Mouse (Mus musculus): ENCODE results near the gene Prim2. TPM values are rescaled to one million over a fixed set of nuclear protein-coding genes. Genes with fewer than 3 reads are reported as not detected.

Gene Prim2
- polyA plus RNA-seq (2014; fragmentation: Nextera tagmentation; extraction: Ambion mirVana), result 42.2 and 44.0 TPM in 2 replicates

GRCm38 (mm10) chr1:33669708-33670141, at the start of gene Prim2:
Prim2 (minus strand) TSS chr1:33669795.
- H3K27me3 ChIP-seq (ENCODE audit: control insufficient read depth, insufficient read depth, low read length), result no peaks in the 10 kb centered on the region
- H3K36me3 ChIP-seq (ENCODE audit: control insufficient read depth, insufficient read depth, low read length), result peaks cover 20% of the 10 kb centered on the region
- under 1% methylated on average over 26 of the region's 26 CpGs for WGBS
- ATAC-seq (ENCODE audit: low FRiP score, low TSS enrichment), result peak; percentile 91
- H3K9ac ChIP-seq (ENCODE audit: low read depth, low read length), result peak within 1 kb of the TSS; percentile 42
- H3K27ac ChIP-seq (ENCODE audit: low read depth, low read length), result peak within 1 kb of the TSS; percentile 10; the same call in 1 of the 2 replicates
- H3K4me2 ChIP-seq (replicated peaks; ENCODE audit: low read depth, low read length), result peak within 1 kb of the TSS; percentile 58
- H3K9me3 ChIP-seq (ENCODE audit: control insufficient read depth, low read length), result no peaks in the 10 kb centered on the region
- H3K4me3 ChIP-seq (ENCODE audit: low read length), result peak within 1 kb of the TSS; percentile 57
- 0 out of 2 replicates have a peak, but pooled peaks cover 3% of the 10 kb centered on the region for H3K4me1 ChIP-seq (ENCODE audit: control insufficient read depth, insufficient read depth, low read length)

- no peaks in the 10 kb centered on the region for H3K9me3 ChIP-seq (ENCODE audit: control insufficient read depth, low read length)
- no peak overlapping the region for H3K27ac ChIP-seq (ENCODE audit: low read depth, low read length)
- WGBS, result 89% methylated on average over 1 of the region's 1 CpGs
- no peak overlapping the region for H3K4me3 ChIP-seq (ENCODE audit: low read length)
- H3K36me3 ChIP-seq (ENCODE audit: control insufficient read depth, insufficient read depth, low read length), result peaks cover 7% of the 10 kb centered on the region; the same call in 1 of the 2 replicates
- no peaks in the 10 kb centered on the region for H3K27me3 ChIP-seq (ENCODE audit: control insufficient read depth, insufficient read depth, low read length)
- H3K9ac ChIP-seq (ENCODE audit: low read depth, low read length), result no peak overlapping the region
- peaks cover 5% of the 10 kb centered on the region; the same call in 1 of the 2 replicates for H3K4me1 ChIP-seq (ENCODE audit: control insufficient read depth, insufficient read depth, low read length)
- ATAC-seq (ENCODE audit: low FRiP score, low TSS enrichment), result no peak
- H3K4me2 ChIP-seq (replicated peaks; ENCODE audit: low read depth, low read length), result no peak overlapping the region
Measured at GRCm38 (mm10) chr1:33717636-33718035, 48.0 kb upstream of the Prim2 start.

GRCm38 (mm10) chr1:33714796-33715195, 45.2 kb upstream of the Prim2 start:
- no peak overlapping the region for H3K4me3 ChIP-seq (ENCODE audit: low read length)
- no peak overlapping the region for H3K4me2 ChIP-seq (replicated peaks; ENCODE audit: low read depth, low read length)
- no peak for ATAC-seq (ENCODE audit: low FRiP score, low TSS enrichment)

GRCm38 (mm10) chr1:33712026-33712425, 42.4 kb upstream of the Prim2 start:
- WGBS, result 86% methylated on average over 5 of the region's 5 CpGs
- ATAC-seq (ENCODE audit: low FRiP score, low TSS enrichment), result no peak
- H3K4me2 ChIP-seq (replicated peaks; ENCODE audit: low read depth, low read length), result no peak overlapping the region

More at GRCm38 (mm10) chr1:33714796-33715195, 45.2 kb upstream of the Prim2 start:
- Histone ChIP-seq H3K36me3 (ENCODE audit: control insufficient read depth, insufficient read depth, low read length) (no peaks in the 10 kb centered on the region), H3K9ac (ENCODE audit: low read depth, low read length) (no peak overlapping the region), H3K9me3 (ENCODE audit: control insufficient read depth, low read length) (no peaks in the 10 kb centered on the region), H3K4me1 (ENCODE audit: control insufficient read depth, insufficient read depth, low read length) (no peaks in the 10 kb centered on the region), H3K27ac (ENCODE audit: low read depth, low read length) (no peak overlapping the region), H3K27me3 (ENCODE audit: control insufficient read depth, insufficient read depth, low read length) (no peaks in the 10 kb centered on the region)
- 7% methylated on average over 10 of the region's 10 CpGs for WGBS

GRCm38 (mm10) chr1:33709615-33710014, 40.0 kb upstream of the Prim2 start:
- H3K27ac ChIP-seq (ENCODE audit: low read depth, low read length), result no peak overlapping the region
- no peak overlapping the region for H3K9ac ChIP-seq (ENCODE audit: low read depth, low read length)
- H3K9me3 ChIP-seq (ENCODE audit: control insufficient read depth, low read length), result no peaks in the 10 kb centered on the region
- no peaks in the 10 kb centered on the region for H3K27me3 ChIP-seq (ENCODE audit: control insufficient read depth, insufficient read depth, low read length)
- WGBS, result 81% methylated on average over 2 of the region's 2 CpGs
- no peaks in the 10 kb centered on the region for H3K4me1 ChIP-seq (ENCODE audit: control insufficient read depth, insufficient read depth, low read length)
- H3K4me2 ChIP-seq (replicated peaks; ENCODE audit: low read depth, low read length), result no peak overlapping the region
- no peaks in the 10 kb centered on the region for H3K36me3 ChIP-seq (ENCODE audit: control insufficient read depth, insufficient read depth, low read length)
- no peak for ATAC-seq (ENCODE audit: low FRiP score, low TSS enrichment)
- H3K4me3 ChIP-seq (ENCODE audit: low read length), result no peak overlapping the region

More at GRCm38 (mm10) chr1:33712026-33712425, 42.4 kb upstream of the Prim2 start:
- Histone ChIP-seq H3K36me3 (ENCODE audit: control insufficient read depth, insufficient read depth, low read length) (no peaks in the 10 kb centered on the region), H3K4me1 (ENCODE audit: control insufficient read depth, insufficient read depth, low read length) (no peaks in the 10 kb centered on the region), H3K27ac (ENCODE audit: low read depth, low read length) (no peak overlapping the region), H3K9me3 (ENCODE audit: control insufficient read depth, low read length) (no peaks in the 10 kb centered on the region), H3K9ac (ENCODE audit: low read depth, low read length) (no peak overlapping the region), H3K4me3 (ENCODE audit: low read length) (no peak overlapping the region), H3K27me3 (ENCODE audit: control insufficient read depth, insufficient read depth, low read length) (no peaks in the 10 kb centered on the region)

GRCm38 (mm10) chr1:33701244-33701643, 31.6 kb upstream of the Prim2 start:
- ATAC-seq (ENCODE audit: low FRiP score, low TSS enrichment), result no peak
- H3K4me3 ChIP-seq (ENCODE audit: low read length), result no peak overlapping the region
- no peak overlapping the region for H3K27ac ChIP-seq (ENCODE audit: low read depth, low read length)
- no peaks in the 10 kb centered on the region for H3K9me3 ChIP-seq (ENCODE audit: control insufficient read depth, low read length)
- no peaks in the 10 kb centered on the region for H3K36me3 ChIP-seq (ENCODE audit: control insufficient read depth, insufficient read depth, low read length)
- no peaks in the 10 kb centered on the region for H3K27me3 ChIP-seq (ENCODE audit: control insufficient read depth, insufficient read depth, low read length)
- no peaks in the 10 kb centered on the region for H3K4me1 ChIP-seq (ENCODE audit: control insufficient read depth, insufficient read depth, low read length)
- WGBS, result 92% methylated on average over 3 of the region's 3 CpGs
- no peak overlapping the region for H3K4me2 ChIP-seq (replicated peaks; ENCODE audit: low read depth, low read length)
- H3K9ac ChIP-seq (ENCODE audit: low read depth, low read length), result no peak overlapping the region

- WGBS, result 88% methylated on average over 2 of the region's 2 CpGs
- H3K36me3 ChIP-seq (ENCODE audit: control insufficient read depth, insufficient read depth, low read length), result no peaks in the 10 kb centered on the region
- no peaks in the 10 kb centered on the region for H3K4me1 ChIP-seq (ENCODE audit: control insufficient read depth, insufficient read depth, low read length)
- ATAC-seq (ENCODE audit: low FRiP score, low TSS enrichment), result no peak
- no peaks in the 10 kb centered on the region for H3K9me3 ChIP-seq (ENCODE audit: control insufficient read depth, low read length)
- H3K4me3 ChIP-seq (ENCODE audit: low read length), result no peak overlapping the region
- no peak overlapping the region for H3K4me2 ChIP-seq (replicated peaks; ENCODE audit: low read depth, low read length)
- H3K9ac ChIP-seq (ENCODE audit: low read depth, low read length), result no peak overlapping the region
- H3K27me3 ChIP-seq (ENCODE audit: control insufficient read depth, insufficient read depth, low read length), result no peaks in the 10 kb centered on the region
- no peak overlapping the region for H3K27ac ChIP-seq (ENCODE audit: low read depth, low read length)
Measured at GRCm38 (mm10) chr1:33696016-33696415, 26.4 kb upstream of the Prim2 start.

GRCm38 (mm10) chr1:33693893-33694292, 24.3 kb upstream of the Prim2 start:
- Histone ChIP-seq H3K4me3 (ENCODE audit: low read length) (no peak overlapping the region), H3K4me2 (replicated peaks; ENCODE audit: low read depth, low read length) (no peak overlapping the region), H3K9ac (ENCODE audit: low read depth, low read length) (no peak overlapping the region), H3K36me3 (ENCODE audit: control insufficient read depth, insufficient read depth, low read length) (no peaks in the 10 kb centered on the region), H3K27ac (ENCODE audit: low read depth, low read length) (no peak overlapping the region), H3K27me3 (ENCODE audit: control insufficient read depth, insufficient read depth, low read length) (no peaks in the 10 kb centered on the region), H3K9me3 (ENCODE audit: control insufficient read depth, low read length) (no peaks in the 10 kb centered on the region), H3K4me1 (ENCODE audit: control insufficient read depth, insufficient read depth, low read length) (no peaks in the 10 kb centered on the region)
- no peak for ATAC-seq (ENCODE audit: low FRiP score, low TSS enrichment)
- 82% methylated on average over 3 of the region's 3 CpGs for WGBS

- ATAC-seq (ENCODE audit: low FRiP score, low TSS enrichment), result no peak
- H3K27me3 ChIP-seq (ENCODE audit: control insufficient read depth, insufficient read depth, low read length), result no peaks in the 10 kb centered on the region
- WGBS, result 42% methylated on average over 4 of the region's 4 CpGs
- H3K4me2 ChIP-seq (replicated peaks; ENCODE audit: low read depth, low read length), result no peak overlapping the region
- no peak overlapping the region for H3K27ac ChIP-seq (ENCODE audit: low read depth, low read length)
- H3K4me1 ChIP-seq (ENCODE audit: control insufficient read depth, insufficient read depth, low read length), result no peaks in the 10 kb centered on the region
- no peak overlapping the region for H3K9ac ChIP-seq (ENCODE audit: low read depth, low read length)
- no peaks in the 10 kb centered on the region for H3K9me3 ChIP-seq (ENCODE audit: control insufficient read depth, low read length)
- no peak overlapping the region for H3K4me3 ChIP-seq (ENCODE audit: low read length)
- no peaks in the 10 kb centered on the region for H3K36me3 ChIP-seq (ENCODE audit: control insufficient read depth, insufficient read depth, low read length)
Measured at GRCm38 (mm10) chr1:33690087-33690448, 20.5 kb upstream of the Prim2 start.

Measured in kidney, embryonic 14.5 days (tissue).